Mouse (Mus musculus): Measurements from ENCODE around the gene Rab11fip4. TPM values are rescaled to one million over a fixed set of nuclear protein-coding genes. Genes with fewer than 3 reads are reported as not detected.

Rab11fip4 gene
- polyA plus RNA-seq, 1 experiment from 2014 or later: 24.1 TPM

DNA sequence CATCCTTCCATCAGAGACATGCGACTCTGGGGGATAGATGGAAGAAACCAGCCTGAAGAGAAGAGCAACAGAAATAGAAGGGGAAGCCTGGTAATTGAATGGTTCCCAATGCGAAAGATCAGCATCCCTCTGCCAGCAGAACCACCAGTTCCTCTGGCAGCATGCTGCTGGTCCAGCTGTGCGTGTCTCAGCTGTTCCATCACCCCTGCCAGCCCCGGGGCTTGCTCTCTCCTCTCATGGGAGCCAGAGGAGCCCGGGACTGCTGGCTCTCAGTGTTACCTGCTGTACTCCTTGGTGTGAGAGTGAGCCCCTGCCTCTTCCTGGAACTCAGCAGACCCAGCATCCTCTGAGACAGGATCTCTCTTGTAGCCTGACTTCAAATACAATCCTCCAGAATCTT lies 24.9 kb downstream of the Rab11fip4 start:
- Histone ChIP-seq H3K4me3 (replicated peaks) (no peak overlapping the region), H3K36me3 (peaks cover 7% of the 10 kb centered on the region), H3K4me2 (no peak overlapping the region), H3K9ac (replicated peaks) (no peak overlapping the region), H3K4me1 (peaks cover 36% of the 10 kb centered on the region), H3K27ac (replicated peaks) (0 out of 2 replicates have a peak overlapping the region, but pooled peaks have one; percentile 30), H3K9me3 (replicated peaks) (no peaks in the 10 kb centered on the region), H3K27me3 (replicated peaks) (no peaks in the 10 kb centered on the region)
- no peak for ATAC-seq (ENCODE audit: low FRiP score)
- 39% methylated on average over 5 of the region's 5 CpGs for WGBS

DNA sequence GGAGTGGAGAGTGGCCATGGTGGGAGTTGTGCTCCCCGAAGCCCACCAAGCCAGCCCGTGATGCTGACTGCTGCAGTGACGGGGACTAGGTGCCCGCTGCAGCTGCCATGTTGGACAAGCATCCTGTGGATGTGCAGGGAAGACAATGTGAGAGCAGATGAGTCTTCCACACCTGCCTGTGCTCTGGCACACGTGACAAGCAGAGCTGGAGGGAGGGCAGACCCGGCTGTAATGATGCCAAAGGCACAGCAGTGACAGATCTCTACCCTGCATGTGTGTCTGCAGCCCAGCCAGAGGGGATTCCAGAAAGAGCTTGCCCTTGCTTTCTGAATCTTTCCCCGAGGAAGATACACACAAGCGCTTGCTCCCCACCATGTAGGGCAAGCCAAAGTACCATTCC lies 27.0 kb downstream of the Rab11fip4 start:
- Histone ChIP-seq H3K4me2 (no peak overlapping the region), H3K27ac (replicated peaks) (no peak overlapping the region), H3K27me3 (replicated peaks) (no peaks in the 10 kb centered on the region), H3K9me3 (replicated peaks) (no peaks in the 10 kb centered on the region), H3K36me3 (peaks cover 25% of the 10 kb centered on the region), H3K4me1 (peaks cover 18% of the 10 kb centered on the region), H3K9ac (replicated peaks) (no peak overlapping the region), H3K4me3 (replicated peaks) (no peak overlapping the region)
- no peak for ATAC-seq (ENCODE audit: low FRiP score)
- WGBS: 83% methylated on average over 8 of the region's 8 CpGs

DNA sequence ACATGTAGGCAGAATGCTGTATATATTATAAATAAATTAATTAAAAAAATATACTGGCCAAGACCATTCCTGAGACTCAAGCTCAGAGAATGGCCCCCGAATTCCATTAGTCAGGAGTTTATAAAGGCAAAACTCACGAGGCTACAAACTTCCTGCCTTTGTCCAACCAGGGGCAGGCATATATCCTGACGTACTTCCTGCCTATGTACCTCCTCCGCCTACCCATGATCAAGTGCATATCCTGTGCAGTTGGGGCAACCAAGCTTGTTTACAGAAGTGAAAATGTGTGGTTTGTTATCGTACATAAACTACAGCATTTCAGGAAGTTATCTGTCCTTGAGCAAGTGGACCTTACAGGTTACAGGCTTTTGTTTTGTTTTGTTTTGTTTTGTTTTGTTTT lies 32.0 kb downstream of the Rab11fip4 start:
- Histone ChIP-seq H3K9ac (replicated peaks) (no peak overlapping the region), H3K27me3 (replicated peaks) (no peaks in the 10 kb centered on the region), H3K4me2 (no peak overlapping the region), H3K4me1 (no peaks in the 10 kb centered on the region), H3K4me3 (replicated peaks) (no peak overlapping the region), H3K9me3 (replicated peaks) (no peaks in the 10 kb centered on the region), H3K27ac (replicated peaks) (no peak overlapping the region), H3K36me3 (peaks cover 33% of the 10 kb centered on the region)
- ATAC-seq (ENCODE audit: low FRiP score): no peak
- WGBS: 84% methylated on average over 5 of the region's 5 CpGs

DNA sequence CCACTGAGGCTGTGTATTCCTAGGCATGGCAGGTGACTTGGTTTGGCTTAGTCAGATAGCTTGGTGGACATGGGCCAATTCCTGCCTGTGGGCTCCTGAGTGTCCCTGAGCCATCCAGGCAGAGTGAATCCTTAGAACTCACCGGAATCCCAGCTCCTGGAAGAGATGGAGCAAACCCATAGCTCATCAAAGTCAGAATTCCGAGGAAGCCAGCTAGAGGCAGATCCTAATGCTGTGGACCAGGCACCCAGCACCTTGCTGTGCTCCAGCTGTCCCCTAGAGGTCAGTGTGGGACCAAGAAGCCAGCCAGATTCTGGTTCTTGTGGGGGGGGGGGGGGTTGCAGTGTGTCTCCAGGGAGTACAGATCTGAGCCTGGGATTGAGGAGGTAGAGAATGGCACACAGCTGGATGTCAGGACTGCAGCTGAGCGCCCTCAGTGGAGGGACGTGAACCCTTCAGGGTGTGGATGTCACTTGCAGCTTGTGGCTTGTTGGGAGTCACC lies 33.8 kb downstream of the Rab11fip4 start:
- no peak overlapping the region for H3K4me2 ChIP-seq
- H3K27ac ChIP-seq (replicated peaks): no peak overlapping the region
- H3K4me3 ChIP-seq (replicated peaks): no peak overlapping the region
- no peak overlapping the region for H3K9ac ChIP-seq (replicated peaks)
- no peaks in the 10 kb centered on the region for H3K27me3 ChIP-seq (replicated peaks)
- H3K9me3 ChIP-seq (replicated peaks): no peaks in the 10 kb centered on the region
- WGBS: 23% methylated on average over 4 of the region's 4 CpGs
- no peaks in the 10 kb centered on the region for H3K4me1 ChIP-seq
- ATAC-seq (ENCODE audit: low FRiP score): no peak; the same call in 1 of the 2 replicates
- peaks cover 34% of the 10 kb centered on the region for H3K36me3 ChIP-seq

DNA sequence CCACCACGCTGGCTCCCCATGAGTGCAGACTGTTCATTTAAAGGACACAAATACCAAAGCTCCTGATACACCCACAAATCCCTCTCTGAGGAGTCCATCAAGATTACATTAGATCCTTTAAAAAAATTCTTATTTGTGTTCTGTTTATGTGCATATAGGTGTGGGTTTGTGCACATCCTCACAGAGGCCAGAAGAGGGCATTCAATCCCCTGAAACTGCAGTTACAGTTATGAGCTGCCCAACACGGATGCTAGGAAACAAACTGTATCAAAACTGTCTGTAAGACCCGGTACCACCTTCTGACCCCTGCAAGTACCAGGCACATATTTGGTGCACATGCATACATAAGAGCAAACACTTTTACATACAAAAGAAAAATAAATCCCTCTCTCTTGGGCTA lies 37.7 kb downstream of the Rab11fip4 start:
- WGBS: 75% methylated on average over 3 of the region's 3 CpGs
- Histone ChIP-seq H3K4me3 (replicated peaks) (no peak overlapping the region), H3K27me3 (replicated peaks) (no peaks in the 10 kb centered on the region), H3K9me3 (replicated peaks) (no peaks in the 10 kb centered on the region), H3K27ac (replicated peaks) (no peak overlapping the region), H3K4me2 (no peak overlapping the region), H3K36me3 (peaks cover 7% of the 10 kb centered on the region), H3K9ac (replicated peaks) (no peak overlapping the region), H3K4me1 (no peaks in the 10 kb centered on the region)
- no peak for ATAC-seq (ENCODE audit: low FRiP score)

DNA sequence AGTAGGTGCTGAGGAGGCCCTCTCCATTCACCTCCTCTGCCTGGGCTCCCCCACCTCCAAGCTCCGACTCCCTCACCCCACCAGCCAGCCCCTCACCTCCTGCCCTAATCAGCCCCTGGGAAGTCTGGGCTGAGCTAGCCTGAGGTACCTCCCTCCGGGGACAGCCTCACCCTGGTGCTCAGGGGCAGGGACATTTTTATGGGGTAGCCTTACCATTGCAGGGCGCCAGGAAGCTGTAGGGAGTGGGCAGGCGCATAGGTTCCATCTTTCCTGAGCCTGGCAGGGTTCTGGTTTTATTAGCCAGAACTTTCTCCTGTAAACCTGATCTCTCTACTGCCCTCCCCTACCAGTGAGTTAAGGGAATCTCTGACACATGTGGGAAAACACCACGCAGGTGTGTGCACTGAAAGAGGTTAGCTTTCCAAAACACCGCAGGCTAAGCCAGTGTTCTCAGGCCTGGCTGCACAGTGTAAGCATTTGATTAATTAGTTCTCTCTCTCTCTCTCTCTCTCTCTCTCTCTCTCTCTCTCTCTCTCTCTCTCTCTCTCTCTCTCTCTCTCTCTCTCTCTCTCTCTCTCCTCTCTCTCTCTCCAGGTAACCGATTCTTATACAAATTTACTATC lies 38.9 kb downstream of the Rab11fip4 start:
- Histone ChIP-seq H3K4me2 (no peak overlapping the region), H3K36me3 (peaks cover 18% of the 10 kb centered on the region), H3K4me3 (replicated peaks) (no peak overlapping the region), H3K27ac (replicated peaks) (no peak overlapping the region), H3K4me1 (no peaks in the 10 kb centered on the region), H3K27me3 (replicated peaks) (no peaks in the 10 kb centered on the region), H3K9me3 (replicated peaks) (no peaks in the 10 kb centered on the region), H3K9ac (replicated peaks) (no peak overlapping the region)
- WGBS: 77% methylated on average over 7 of the region's 7 CpGs
- no peak for ATAC-seq (ENCODE audit: low FRiP score)

DNA sequence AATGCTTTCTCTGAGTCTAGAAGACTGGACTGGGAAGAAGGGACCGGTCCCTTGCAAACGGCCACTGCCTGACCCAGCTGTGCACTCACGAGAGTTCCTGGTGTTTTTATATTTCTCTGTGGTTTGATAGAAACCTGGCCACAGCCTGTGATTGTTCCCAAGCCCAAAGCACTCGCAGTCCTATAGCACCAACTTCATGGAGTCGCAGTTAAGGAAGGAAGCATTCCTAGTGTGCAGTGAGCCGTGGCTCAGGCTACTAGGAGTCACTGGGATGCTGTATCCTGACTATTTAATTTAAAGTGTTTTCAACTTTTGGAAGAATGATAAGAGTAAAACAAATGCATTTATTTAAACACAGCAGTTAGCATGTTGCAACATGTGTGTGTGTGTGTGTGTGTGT lies 39.5 kb downstream of the Rab11fip4 start:
- Histone ChIP-seq H3K9ac (replicated peaks) (no peak overlapping the region), H3K9me3 (replicated peaks) (no peaks in the 10 kb centered on the region), H3K27ac (replicated peaks) (no peak overlapping the region), H3K4me1 (no peaks in the 10 kb centered on the region), H3K27me3 (replicated peaks) (no peaks in the 10 kb centered on the region), H3K4me3 (replicated peaks) (no peak overlapping the region), H3K4me2 (no peak overlapping the region), H3K36me3 (peaks cover 21% of the 10 kb centered on the region)
- no peak for ATAC-seq (ENCODE audit: low FRiP score)
- WGBS: 35% methylated on average over 6 of the region's 6 CpGs

DNA sequence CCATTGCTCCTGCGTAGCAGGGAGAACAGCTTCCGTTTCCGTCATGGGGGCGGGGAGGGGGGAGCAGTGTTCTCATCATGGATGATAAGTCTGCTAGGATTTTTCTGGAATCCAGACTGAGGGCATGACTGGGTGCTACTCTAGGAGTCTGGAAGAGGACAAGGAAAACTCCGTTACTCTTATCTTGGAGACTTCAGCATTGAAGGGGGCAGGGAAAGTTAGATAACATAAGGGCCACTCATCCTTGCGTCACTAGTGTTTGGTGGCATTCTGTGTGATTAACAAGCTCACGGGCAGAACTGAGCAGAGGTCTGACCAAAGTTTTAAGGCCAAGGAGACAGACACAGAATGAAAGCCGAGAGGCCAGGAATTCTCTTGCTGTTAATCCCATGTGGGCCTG lies 42.4 kb downstream of the Rab11fip4 start:
- H3K9me3 ChIP-seq (replicated peaks): no peaks in the 10 kb centered on the region
- no peaks in the 10 kb centered on the region for H3K4me1 ChIP-seq
- peaks cover 14% of the 10 kb centered on the region; the same call in 1 of the 2 replicates for H3K36me3 ChIP-seq
- WGBS: 85% methylated on average over 8 of the region's 8 CpGs
- no peak for ATAC-seq (ENCODE audit: low FRiP score)
- H3K27me3 ChIP-seq (replicated peaks): no peaks in the 10 kb centered on the region
- no peak overlapping the region for H3K27ac ChIP-seq (replicated peaks)
- H3K9ac ChIP-seq (replicated peaks): no peak overlapping the region
- no peak overlapping the region for H3K4me3 ChIP-seq (replicated peaks)
- H3K4me2 ChIP-seq: no peak overlapping the region

DNA sequence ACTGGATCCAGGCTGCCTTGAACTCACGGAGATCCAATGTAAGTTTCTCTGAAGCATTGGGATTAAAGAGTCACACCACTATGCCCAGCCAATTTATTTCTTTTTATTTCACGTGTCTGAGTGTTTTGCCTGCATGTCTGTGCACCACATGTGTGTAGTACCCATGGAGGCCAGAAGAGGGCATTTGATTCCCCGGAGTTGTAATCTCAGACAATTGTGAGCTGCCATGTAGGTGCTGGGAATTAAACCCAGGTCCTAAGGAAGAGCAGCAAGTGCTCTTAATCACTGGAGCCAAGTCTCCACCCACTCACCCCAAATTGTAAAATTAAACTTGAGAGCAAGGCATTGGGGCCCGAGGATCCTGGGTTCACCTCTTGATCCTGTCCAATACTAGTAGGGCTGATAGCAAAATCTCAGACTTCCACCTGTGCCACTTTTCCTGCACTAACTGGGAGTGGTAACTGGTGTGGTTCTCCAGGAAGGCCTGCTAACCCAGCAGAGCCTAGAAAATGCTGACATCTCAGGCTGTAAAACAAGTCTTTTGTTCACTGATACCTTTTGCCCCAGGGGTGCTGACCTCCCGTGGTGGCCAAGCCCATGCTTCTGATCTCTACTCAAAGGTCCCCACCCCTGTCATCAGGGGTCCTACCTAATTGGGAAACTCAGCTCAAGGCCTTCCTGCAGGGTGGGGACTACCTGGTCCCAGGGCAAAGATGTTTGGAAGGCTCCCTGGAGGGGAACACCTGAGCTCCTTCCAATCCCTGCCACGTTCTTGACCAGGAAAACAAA lies 44.8 kb downstream of the Rab11fip4 start:
- H3K9ac ChIP-seq (replicated peaks): no peak overlapping the region
- H3K4me1 ChIP-seq: peaks cover 6% of the 10 kb centered on the region
- no peaks in the 10 kb centered on the region for H3K9me3 ChIP-seq (replicated peaks)
- H3K4me3 ChIP-seq (replicated peaks): no peak overlapping the region
- no peaks in the 10 kb centered on the region for H3K27me3 ChIP-seq (replicated peaks)
- H3K36me3 ChIP-seq: peaks cover 14% of the 10 kb centered on the region; the same call in 1 of the 2 replicates
- no peak overlapping the region for H3K27ac ChIP-seq (replicated peaks)
- no peak overlapping the region for H3K4me2 ChIP-seq
- no peak for ATAC-seq (ENCODE audit: low FRiP score)
- WGBS: 81% methylated on average over 6 of the region's 6 CpGs

DNA sequence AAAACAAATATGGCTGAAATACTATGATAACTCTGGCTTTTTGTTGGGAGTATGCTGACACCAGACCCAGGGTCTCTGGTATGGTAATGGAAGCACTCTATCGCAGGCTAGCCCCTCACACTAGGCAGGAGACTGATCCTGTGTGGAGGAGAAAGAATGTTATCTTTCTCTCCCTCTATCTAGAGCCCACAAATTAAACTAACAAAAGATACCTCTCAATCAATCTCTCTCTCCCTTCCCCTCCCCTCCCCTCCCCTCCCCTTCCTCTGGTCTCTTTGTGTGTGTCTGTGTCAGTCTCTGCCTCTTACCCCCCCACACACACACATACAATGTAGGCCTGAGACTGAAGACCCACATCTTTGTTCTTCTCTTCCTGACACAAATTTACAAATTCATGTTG lies 45.5 kb downstream of the Rab11fip4 start:
- no peak overlapping the region for H3K9ac ChIP-seq (replicated peaks)
- H3K36me3 ChIP-seq: peaks cover 14% of the 10 kb centered on the region; the same call in 1 of the 2 replicates
- ATAC-seq (ENCODE audit: low FRiP score): no peak
- WGBS: 75% methylated on average over 1 of the region's 1 CpGs
- no peaks in the 10 kb centered on the region for H3K27me3 ChIP-seq (replicated peaks)
- peaks cover 10% of the 10 kb centered on the region for H3K4me1 ChIP-seq
- H3K4me3 ChIP-seq (replicated peaks): no peak overlapping the region
- no peak overlapping the region for H3K27ac ChIP-seq (replicated peaks)
- no peaks in the 10 kb centered on the region for H3K9me3 ChIP-seq (replicated peaks)
- H3K4me2 ChIP-seq: no peak overlapping the region

DNA sequence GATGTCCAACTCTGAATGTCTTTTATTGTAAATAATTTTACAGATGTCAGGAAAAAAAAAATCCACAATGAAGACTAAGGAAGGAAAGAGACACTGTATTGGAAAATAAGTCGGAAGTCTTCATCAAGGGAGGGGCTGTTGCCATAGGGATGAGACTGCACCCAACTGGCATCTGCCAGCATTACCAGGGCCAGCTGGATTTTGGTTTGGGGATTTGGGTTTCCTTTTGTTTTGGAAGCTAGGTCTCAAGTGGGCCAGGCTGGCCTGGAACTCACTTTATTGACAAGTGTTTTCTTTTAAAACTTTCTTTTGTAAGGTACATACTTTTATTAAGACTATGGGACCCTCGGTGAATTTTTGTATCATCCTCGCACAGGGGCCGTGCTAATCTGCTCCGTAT lies 47.7 kb downstream of the Rab11fip4 start:
- H3K27me3 ChIP-seq (replicated peaks): no peaks in the 10 kb centered on the region
- no peak overlapping the region for H3K27ac ChIP-seq (replicated peaks)
- H3K9me3 ChIP-seq (replicated peaks): no peaks in the 10 kb centered on the region
- no peak overlapping the region for H3K4me3 ChIP-seq (replicated peaks)
- H3K9ac ChIP-seq (replicated peaks): no peak overlapping the region
- no peak for ATAC-seq (ENCODE audit: low FRiP score)
- 42% methylated on average over 5 of the region's 5 CpGs for WGBS
- peaks cover 15% of the 10 kb centered on the region for H3K4me1 ChIP-seq
- 0 out of 2 replicates have a peak, but pooled peaks cover 14% of the 10 kb centered on the region for H3K36me3 ChIP-seq
- H3K4me2 ChIP-seq: no peak overlapping the region

Data from neural tube, embryonic 15.5 days (tissue).